Mouse (Mus musculus) liver, embryonic 14.5 days (tissue): ENCODE data around the gene Sh3bp1. TPM values are rescaled to one million over a fixed set of nuclear protein-coding genes. Genes with fewer than 3 reads are reported as not detected.
A peak's percentile ranks its signal among the peaks of the same experiment; 100 is the strongest.

Source experiments
- ATAC-seq: fragments of 200-750 bp; cut with Nextera tagmentation; 2 replicates; pipeline ENCODE4 v1.8.0; 2017; ENCODE audit warnings: moderate number of reproducible peaks, mild to moderate bottlenecking, moderate library complexity; ENCODE audit not compliant: insufficient read depth
- DNase-seq, 3 experiments: peaks; one replicate each; pipeline ENCODE4 v3.0.0-alpha.2; 2012 to 2013; ENCODE audit warnings: low read depth in 3 of 3, low spot score in 3 of 3
- H3K27ac ChIP-seq: fragments of 300-500 bp; sonication (generic); 2 replicates; pipeline ENCODE4 v1.5.1; 2014; ENCODE audit warnings: moderate library complexity, mild to moderate bottlenecking, control low read depth, inconsistent platforms
- H3K27me3 ChIP-seq: fragments of 300-500 bp; sonication (generic); 2 replicates; pipeline ENCODE4 v1.6.1; 2014; ENCODE audit warnings: mild to moderate bottlenecking, low read length, moderate library complexity; ENCODE audit not compliant: control insufficient read depth, insufficient read depth
- H3K36me3 ChIP-seq: fragments of 300-500 bp; sonication (generic); replicated peaks from 2 replicates; pipeline ENCODE4 v1.6.1; 2014; ENCODE audit warnings: low read depth; ENCODE audit not compliant: control insufficient read depth, insufficient read depth
- H3K4me1 ChIP-seq, 2 experiments: fragments of 200-500 bp in 1 of 2; fragments of 300-500 bp in 1 of 2; sonication (generic) in 1 of 2; replicated peaks; 2 replicates each; pipeline ENCODE4 v1.6.1; 2012 to 2014; ENCODE audit warnings: antibody characterized with exemption in 1 of 2, inconsistent platforms in 1 of 2, low read length in 1 of 2; ENCODE audit not compliant: control insufficient read depth in 2 of 2, insufficient read depth in 2 of 2
- H3K4me2 ChIP-seq: fragments of 300-500 bp; sonication (generic); 2 replicates; pipeline ENCODE4 v1.6.1; 2014; ENCODE audit warnings: low read depth, mild to moderate bottlenecking, control low read depth, moderate library complexity
- H3K4me3 ChIP-seq, 2 experiments: fragments of 200-500 bp in 1 of 2; fragments of 300-500 bp in 1 of 2; sonication (generic) in 1 of 2; 2 replicates each; pipeline ENCODE4 v1.5.1; 2012 to 2014; ENCODE audit warnings: low read depth in 2 of 2, low read length in 2 of 2, mild to moderate bottlenecking in 2 of 2, control low read depth in 1 of 2, inconsistent platforms in 1 of 2, moderate library complexity in 1 of 2; ENCODE audit not compliant: insufficient read depth in 1 of 2
- H3K9ac ChIP-seq: fragments of 300-500 bp; sonication (generic); replicated peaks from 2 replicates; pipeline ENCODE4 v1.6.1; 2014; ENCODE audit warnings: mild to moderate bottlenecking, control low read depth, moderate library complexity
- H3K9me3 ChIP-seq: fragments of 300-500 bp; sonication (generic); 2 replicates; pipeline ENCODE4 v1.6.1; 2016; ENCODE audit warnings: low read length, mixed read lengths; ENCODE audit not compliant: control insufficient read depth
- CTCF ChIP-seq: IDR thresholded peaks from 2 replicates; pipeline ENCODE4 v1.5.1; 2016; ENCODE audit warnings: antibody characterized with exemption, low read depth, control low read depth
- EP300 ChIP-seq: IDR thresholded peaks from 2 replicates; pipeline ENCODE4 v1.6.1; 2016; ENCODE audit warnings: antibody characterized with exemption, low read depth
- WGBS: fragments of 180-500 bp; shearing (Covaris S2); extraction: QIAGEN DNeasy Blood & Tissue Kit; methylation state at CpG from one replicate; pipeline ENCODE4 v1.1.7; 2014; ENCODE audit not compliant: insufficient replicate concordance; 5-methylcytosine and 5-hydroxymethylcytosine counted together
- polyA plus RNA-seq, 2 experiments: library from polyadenylated mRNA; depleted of rRNA in 1 of 2; stranded (reverse) in 1 of 2; unstranded in 1 of 2; fragments of >200 nt; fragmentation: Nextera tagmentation in 1 of 2; extraction: Ambion mirVana in 1 of 2; gene quantifications; 2 replicates each; pipeline versions ENCODE4 v1.2.1 to v1.2.3; 2012 to 2014

The Sh3bp1 gene
- polyA plus RNA-seq, 2 experiments: 13.3 to 22.2 TPM

- Histone ChIP-seq H3K27ac (no peak overlapping the region), H3K9ac (no peak overlapping the region), H3K4me1 (peaks cover 19 to 23% of the 10 kb centered on the region in 2 experiments), H3K27me3 (no peaks in the 10 kb centered on the region), H3K4me2 (peak overlapping the region; percentile 20; the same call in 1 of the 2 replicates), H3K9me3 (no peaks in the 10 kb centered on the region), H3K36me3 (peaks cover 21% of the 10 kb centered on the region), H3K4me3 (no peak overlapping the region)
- 31% methylated on average over 13 of the region's 13 CpGs for WGBS
- ATAC-seq: peak; percentile 56; the same call in 1 of the 2 replicates
- TF ChIP-seq EP300 (no peak), CTCF (no peak)
- DNase-seq: no peak
Measured at GRCm38 (mm10) chr15:78889401-78889853, 10.1 kb upstream of the Sh3bp1 start.

GRCm38 (mm10) chr15:78892440-78892839 lies 7.1 kb upstream of the Sh3bp1 start:
- WGBS: 46% methylated on average over 7 of the region's 7 CpGs
- peaks cover 13% of the 10 kb centered on the region for H3K36me3 ChIP-seq
- no peaks in the 10 kb centered on the region for H3K27me3 ChIP-seq
- no peak overlapping the region for H3K27ac ChIP-seq
- no peak overlapping the region for H3K9ac ChIP-seq
- TF ChIP-seq CTCF: no peak
- no peak for TF ChIP-seq EP300
- no peak overlapping the region for H3K4me3 ChIP-seq
- ATAC-seq (peak; percentile 11; the same call in 1 of the 2 replicates), DNase-seq (no peak)
- H3K9me3 ChIP-seq: no peaks in the 10 kb centered on the region
- peaks cover 46 to 53% of the 10 kb centered on the region in 2 experiments for H3K4me1 ChIP-seq
- H3K4me2 ChIP-seq: no peak overlapping the region; the same call in 1 of the 2 replicates

DNA sequence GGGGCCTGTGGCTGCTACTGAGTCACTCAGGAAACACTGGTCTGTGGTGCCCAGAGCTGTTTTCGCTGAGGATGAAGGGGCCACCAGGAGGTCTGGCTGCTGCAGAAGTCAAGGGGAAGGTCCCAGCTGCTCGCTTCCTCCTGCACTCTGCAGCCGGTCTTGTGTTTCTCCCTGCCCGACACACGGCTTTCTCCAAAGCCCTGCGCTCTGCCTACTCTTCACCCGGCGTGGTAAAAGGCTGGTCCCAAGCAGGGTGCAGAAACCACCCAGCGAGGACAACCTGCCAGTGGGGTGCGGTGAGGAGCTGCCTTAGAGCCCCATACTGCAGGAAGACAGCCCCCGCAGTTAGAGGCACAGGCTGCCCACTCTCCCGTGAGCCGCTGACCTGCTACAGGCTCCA lies 4.8 kb upstream of the Sh3bp1 start:
- Histone ChIP-seq H3K27me3 (no peaks in the 10 kb centered on the region), H3K4me1 (peaks cover 57 to 65% of the 10 kb centered on the region in 2 experiments), H3K9me3 (no peaks in the 10 kb centered on the region), H3K36me3 (peaks cover 10% of the 10 kb centered on the region), H3K27ac (no peak overlapping the region; the same call in 1 of the 2 replicates), H3K4me3 (no peak overlapping the region), H3K4me2 (peak overlapping the region; percentile 14), H3K9ac (no peak overlapping the region)
- ATAC-seq (no peak), DNase-seq (no peak)
- no peak for TF ChIP-seq EP300
- 22% methylated on average over 13 of the region's 13 CpGs for WGBS

- Histone ChIP-seq H3K9me3 (no peaks in the 10 kb centered on the region), H3K9ac (peak overlapping the region; percentile 44), H3K27me3 (no peaks in the 10 kb centered on the region), H3K4me1 (peaks cover 54 to 66% of the 10 kb centered on the region in 2 experiments), H3K27ac (peak overlapping the region; percentile 73), H3K36me3 (peaks cover 7% of the 10 kb centered on the region; the same call in 1 of the 2 replicates), H3K4me2 (peak overlapping the region; percentile 94), H3K4me3 (no peak overlapping the region; a peak in 1 of 4 replicates)
- no peak for DNase-seq
- 16% methylated on average over 2 of the region's 2 CpGs for WGBS
- TF ChIP-seq EP300 (no peak), CTCF (no peak)
- no peak; the same call in 1 of the 2 replicates for ATAC-seq
Measured at GRCm38 (mm10) chr15:78895741-78896140, 3.8 kb upstream of the Sh3bp1 start.

DNA sequence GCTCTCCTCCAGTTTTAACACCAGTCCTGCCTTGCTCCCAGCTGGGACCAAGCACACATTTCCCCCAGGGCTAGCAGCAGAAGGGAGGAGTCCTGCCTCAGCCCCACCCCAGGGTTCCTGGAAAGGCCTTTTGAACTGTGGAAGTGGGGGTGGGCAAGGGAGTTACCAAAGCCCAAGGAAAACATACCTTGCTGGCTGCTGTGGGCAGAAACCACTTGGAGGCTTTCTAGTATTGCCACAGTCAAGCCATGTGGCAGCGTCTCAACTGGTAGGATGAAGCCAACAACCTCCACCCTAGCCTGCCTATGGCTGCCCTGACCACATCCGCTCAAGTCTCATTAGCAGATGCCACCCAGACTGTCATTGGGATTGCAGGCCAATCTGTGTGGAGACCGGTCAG lies 3.4 kb upstream of the Sh3bp1 start:
- WGBS: 52% methylated on average over 3 of the region's 3 CpGs
- ATAC-seq (peak; percentile 27; the same call in 1 of the 2 replicates), DNase-seq (no peak)
- peaks cover 54 to 70% of the 10 kb centered on the region in 2 experiments for H3K4me1 ChIP-seq
- TF ChIP-seq EP300 (no peak), CTCF (no peak)
- H3K27ac ChIP-seq: peak overlapping the region; percentile 73
- H3K9ac ChIP-seq: peak overlapping the region; percentile 44
- H3K36me3 ChIP-seq: peaks cover 7% of the 10 kb centered on the region; the same call in 1 of the 2 replicates
- H3K4me2 ChIP-seq: peak overlapping the region; percentile 94
- H3K4me3 ChIP-seq: no peak overlapping the region; a peak in 1 of 4 replicates
- H3K27me3 ChIP-seq: no peaks in the 10 kb centered on the region
- H3K9me3 ChIP-seq: no peaks in the 10 kb centered on the region
